ENCODE assay signal across 10 mouse cellular contexts in genomic region chr1:64337619-64338574, GRCm38 (mm10).
DNase-seq lines count a peak whose midpoint lies in the region; ATAC-seq and TF ChIP-seq lines count a peak whose summit lies in the region.
"Had no signal": no experiment of that assay in that cellular context is flagged by ENCODE, and none has a peak within 500 bp of the region (broad histone marks: within the 10 kb centered on the region; RNA-seq: fewer than 3 reads in every experiment).

No protein-coding gene starts in this region.

- TF ChIP-seq POLR2A in myocyte (IDR thresholded peaks at IDR 0.05; ENCODE audit: insufficient read length, low read depth): no peak

- no peak overlapping the region for H3K4me3 ChIP-seq in embryonic facial prominence, embryonic 14.5 days (ENCODE audit: low read depth, low read length)
- H3K4me3 ChIP-seq in hindbrain, embryonic 15.5 days: no peak overlapping the region
- no peak overlapping the region for H3K4me3 ChIP-seq in myocyte
- H3K4me3 ChIP-seq in heart, embryonic 12.5 days: no peak overlapping the region
- H3K4me3 ChIP-seq: heart, embryonic 10.5 days had no signal

- H3K27me3 ChIP-seq in embryonic facial prominence, embryonic 14.5 days (replicated peaks; ENCODE audit: control insufficient read depth, insufficient read depth, low read length): no peaks in the 10 kb centered on the region
- H3K27me3 ChIP-seq in hindbrain, embryonic 15.5 days: no peaks in the 10 kb centered on the region
- no peaks in the 10 kb centered on the region for H3K27me3 ChIP-seq in myocyte (ENCODE audit: control insufficient read depth, insufficient read depth, insufficient read length)
- H3K27me3 ChIP-seq in heart, embryonic 12.5 days (replicated peaks): no peaks in the 10 kb centered on the region

- H3ac ChIP-seq in myocyte (ENCODE audit: control insufficient read depth, insufficient read length): no peak overlapping the region

- H3K27ac ChIP-seq in embryonic facial prominence, embryonic 14.5 days (replicated peaks; ENCODE audit: low read depth, low read length): no peak overlapping the region
- peak overlapping the region; percentile 31 for H3K27ac ChIP-seq in hindbrain, embryonic 15.5 days (replicated peaks)
- H3K27ac ChIP-seq in heart, embryonic 12.5 days (ENCODE audit: poor library complexity, severe bottlenecking): no peak overlapping the region
- H3K27ac ChIP-seq: heart, embryonic 10.5 days had no signal

- peak; percentile 30; the same call in 1 of the 2 replicates for ATAC-seq in embryonic facial prominence, embryonic 14.5 days (ENCODE audit: low read depth)
- 0 out of 2 replicates have a peak, but pooled peaks have one; percentile 3 for ATAC-seq in hindbrain, embryonic 15.5 days (ENCODE audit: low FRiP score, low read depth)
- no peak for ATAC-seq in heart, embryonic 12.5 days (ENCODE audit: insufficient number of reproducible peaks, low FRiP score)

- peak; percentile 31 for DNase-seq in embryo, embryonic 10.5 days (ENCODE audit: low spot score)
- DNase-seq in embryonic facial prominence, embryonic 14.5 days (ENCODE audit: low spot score): no peak
- no peak for DNase-seq in ovary, postnatal 36 days (ENCODE audit: low spot score)
- no peak for DNase-seq in gastrocnemius, adult 18-20 months (ENCODE audit: low spot score)
- DNase-seq: adrenal gland, postnatal 25 days; thymus, postnatal 14 days had no signal

- H3K4me1 ChIP-seq in embryonic facial prominence, embryonic 14.5 days (ENCODE audit: control insufficient read depth, insufficient read depth, low read length): no peaks in the 10 kb centered on the region
- peaks cover 8% of the 10 kb centered on the region for H3K4me1 ChIP-seq in hindbrain, embryonic 15.5 days (replicated peaks)
- no peaks in the 10 kb centered on the region for H3K4me1 ChIP-seq in heart, embryonic 12.5 days (replicated peaks)
- H3K4me1 ChIP-seq: heart, embryonic 10.5 days had no signal

- H3K4me2 ChIP-seq in embryonic facial prominence, embryonic 14.5 days (ENCODE audit: low read depth, low read length): peak overlapping the region; percentile 8; the same call in 1 of the 2 replicates
- H3K4me2 ChIP-seq in hindbrain, embryonic 15.5 days: peak overlapping the region; percentile 32
- H3K4me2 ChIP-seq in myocyte (ENCODE audit: low read depth): peak overlapping the region; percentile 66
- H3K4me2 ChIP-seq in heart, embryonic 12.5 days: no peak overlapping the region

- no peak overlapping the region for H3K9ac ChIP-seq in embryonic facial prominence, embryonic 14.5 days (ENCODE audit: low read depth, low read length)
- H3K9ac ChIP-seq in hindbrain, embryonic 15.5 days: no peak overlapping the region
- H3K9ac ChIP-seq in heart, embryonic 12.5 days: no peak overlapping the region

- H3K9me3 ChIP-seq in embryonic facial prominence, embryonic 14.5 days (ENCODE audit: control insufficient read depth, low read length): no peaks in the 10 kb centered on the region
- no peaks in the 10 kb centered on the region for H3K9me3 ChIP-seq in hindbrain, embryonic 15.5 days
- H3K9me3 ChIP-seq in heart, embryonic 12.5 days (replicated peaks): no peaks in the 10 kb centered on the region
- H3K9me3 ChIP-seq: heart, embryonic 10.5 days had no signal

- WGBS in embryonic facial prominence, embryonic 14.5 days: 56% methylated on average over 25 of the region's 25 CpGs
- WGBS in hindbrain, embryonic 15.5 days: 40% methylated on average over 25 of the region's 25 CpGs
- WGBS in heart, embryonic 12.5 days: 69% methylated on average over 25 of the region's 25 CpGs

- H3K36me3 ChIP-seq in embryonic facial prominence, embryonic 14.5 days (ENCODE audit: control insufficient read depth, insufficient read depth, low read length): no peaks in the 10 kb centered on the region
- H3K36me3 ChIP-seq in hindbrain, embryonic 15.5 days: no peaks in the 10 kb centered on the region
- no peaks in the 10 kb centered on the region for H3K36me3 ChIP-seq in myocyte (ENCODE audit: control insufficient read depth, insufficient read depth)
- no peaks in the 10 kb centered on the region for H3K36me3 ChIP-seq in heart, embryonic 12.5 days
- H3K36me3 ChIP-seq: heart, embryonic 10.5 days had no signal

- no peaks in the 10 kb centered on the region for H3K79me2 ChIP-seq in myocyte (ENCODE audit: control insufficient read depth, insufficient read depth)

TF ChIP-seq in myocyte, 11 proteins besides CTCF, POLR2A, EP300 and RAD21:
- no peak for TF ChIP-seq CEBPB (IDR thresholded peaks at IDR 0.05; ENCODE audit: insufficient read depth, poor library complexity, severe bottlenecking)
- TF ChIP-seq MAX (IDR thresholded peaks at IDR 0.05; ENCODE audit: low read depth): no peak
- no peak for TF ChIP-seq TCF12 (IDR thresholded peaks at IDR 0.05; ENCODE audit: insufficient read depth, poor library complexity, severe bottlenecking)
- TF ChIP-seq E2F4 (IDR thresholded peaks at IDR 0.05; ENCODE audit: insufficient read depth): no peak
- TF ChIP-seq REST (IDR thresholded peaks at IDR 0.05; ENCODE audit: insufficient read depth, insufficient read length): no peak
- no peak for TF ChIP-seq SRF (IDR thresholded peaks at IDR 0.05; ENCODE audit: control insufficient read depth, insufficient read length, low read depth)
- no peak for TF ChIP-seq TCF3 (IDR thresholded peaks at IDR 0.05; ENCODE audit: insufficient read length, low read depth)
- no peak for TF ChIP-seq USF1 (IDR thresholded peaks at IDR 0.05; ENCODE audit: low read depth)
- TF ChIP-seq MYOD1 (IDR thresholded peaks at IDR 0.05; ENCODE audit: control insufficient read depth in 1 of 3, insufficient read length in 2 of 3, low read depth in 2 of 3): no peak
- TF ChIP-seq MYOG (IDR thresholded peaks at IDR 0.05; ENCODE audit: control insufficient read depth in 1 of 3, insufficient read depth in 1 of 3, insufficient read length in 2 of 3, low read depth in 2 of 3): no peak
- TF ChIP-seq POLR2AphosphoS2 (IDR thresholded peaks at IDR 0.05; ENCODE audit: insufficient read length, low read depth): no peak
